Mouse (Mus musculus): Measurements from ENCODE around the gene Dio3.

The Dio3 gene

DNA sequence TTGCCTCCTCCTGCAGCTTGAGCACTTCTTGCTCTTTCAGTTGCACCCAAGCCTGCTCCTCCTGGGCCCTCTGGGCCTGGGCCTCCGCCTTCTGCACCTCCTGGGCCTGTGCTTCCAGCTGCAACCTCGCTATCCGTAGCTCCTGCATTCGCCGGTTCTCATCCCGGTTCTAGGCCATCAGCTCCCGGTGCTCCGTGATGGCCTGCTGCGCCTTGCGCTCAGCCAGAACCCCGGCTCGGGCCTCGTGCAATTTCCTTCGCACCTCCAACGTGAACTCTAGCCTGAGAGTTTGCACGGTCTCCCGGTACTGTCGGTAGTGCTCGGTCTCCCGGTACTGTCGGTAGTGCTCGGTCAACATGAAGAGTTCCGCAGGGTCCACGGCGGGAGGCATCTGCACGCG is 40.8 kb downstream of the Dio3 start:
- DNase-seq (ENCODE audit: low read depth, low spot score): no peak
